Mouse (Mus musculus) fibroblast of lung, adult 2 months (primary cell): Measurements from ENCODE around the gene Mast3.

Source experiments
- DNase-seq: peaks from one replicate; pipeline ENCODE4 v3.0.0-alpha.2; 2011; ENCODE audit warnings: low read depth

Gene Mast3

DNA sequence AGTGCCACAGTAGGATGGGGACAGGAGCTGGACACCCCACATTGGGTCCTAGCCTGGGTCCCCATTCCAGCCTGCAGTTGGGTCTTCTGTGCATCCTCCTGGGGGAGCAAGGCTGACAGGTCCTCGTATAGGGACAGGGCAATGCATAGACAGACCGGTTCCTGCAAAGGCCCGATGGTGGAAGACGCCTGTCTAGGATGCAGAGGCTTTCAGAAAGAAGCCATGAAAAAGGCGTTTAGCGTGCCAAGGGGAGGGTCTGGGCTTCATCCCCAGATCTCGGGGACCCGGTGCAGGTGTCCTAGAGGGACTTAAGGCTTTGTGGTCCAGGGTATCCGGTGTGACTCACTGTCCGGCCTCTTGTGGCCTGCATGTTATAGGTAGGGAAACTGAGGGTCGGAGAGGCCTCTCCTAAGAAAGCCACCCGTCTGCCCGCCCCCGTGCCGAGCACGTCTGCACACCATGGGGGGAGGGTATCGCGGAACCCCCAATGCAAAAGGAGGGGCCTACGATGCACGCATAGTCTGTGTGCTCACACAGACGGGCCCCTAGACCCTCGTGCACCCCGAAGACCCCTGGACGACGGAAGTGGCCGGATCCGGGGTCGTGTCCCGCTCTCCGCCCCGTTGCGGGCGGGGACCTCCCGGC is 28.9 kb downstream of the Mast3 start:
- no peak for DNase-seq

DNA sequence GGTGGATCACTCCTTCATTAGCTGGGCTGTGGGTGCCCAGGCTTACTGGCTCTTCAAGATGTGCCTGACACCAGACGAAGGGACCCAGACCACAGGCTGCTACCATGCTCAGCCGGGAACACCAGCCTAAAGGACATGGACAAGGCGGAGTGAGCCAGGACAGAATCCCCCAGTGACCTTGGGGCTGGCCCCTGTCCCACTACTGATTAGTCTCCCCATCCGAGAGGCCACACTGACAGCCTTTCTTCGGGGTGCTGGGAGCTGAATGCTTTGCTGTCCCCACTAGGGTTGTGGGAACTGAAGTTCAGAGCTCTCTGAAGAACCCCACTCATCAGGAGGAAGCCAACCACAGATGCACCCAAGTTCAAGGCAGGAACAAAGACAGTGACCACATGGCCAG is 29.6 kb downstream of the Mast3 start:
- no peak for DNase-seq

GRCm38 (mm10) chr8:70774740-70775139 is 30.1 kb downstream of the Mast3 start:
- DNase-seq: no peak

GRCm38 (mm10) chr8:70773833-70774232 is 31.0 kb downstream of the Mast3 start:
- peak; percentile 76 for DNase-seq

DNA sequence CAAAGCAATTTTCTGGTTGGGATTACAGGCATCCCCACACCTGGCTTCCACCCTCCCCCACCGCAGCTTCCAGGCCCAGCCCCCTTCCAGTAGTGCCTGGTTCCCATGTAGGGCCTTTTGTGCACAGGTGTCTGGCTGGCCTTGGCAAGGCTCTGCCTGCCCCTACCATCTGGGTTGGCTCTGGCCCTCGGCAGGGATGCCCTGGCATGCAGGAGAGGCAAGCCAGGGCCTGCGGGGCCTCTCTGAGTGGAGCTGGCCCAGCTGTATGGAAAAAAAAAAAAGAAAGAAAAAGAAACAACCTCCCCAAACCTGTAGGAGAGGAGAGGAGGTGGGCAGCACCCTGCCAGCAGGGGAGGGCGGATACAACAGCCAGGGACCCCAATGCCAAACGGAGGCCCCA is 31.4 kb downstream of the Mast3 start:
- no peak for DNase-seq

DNA sequence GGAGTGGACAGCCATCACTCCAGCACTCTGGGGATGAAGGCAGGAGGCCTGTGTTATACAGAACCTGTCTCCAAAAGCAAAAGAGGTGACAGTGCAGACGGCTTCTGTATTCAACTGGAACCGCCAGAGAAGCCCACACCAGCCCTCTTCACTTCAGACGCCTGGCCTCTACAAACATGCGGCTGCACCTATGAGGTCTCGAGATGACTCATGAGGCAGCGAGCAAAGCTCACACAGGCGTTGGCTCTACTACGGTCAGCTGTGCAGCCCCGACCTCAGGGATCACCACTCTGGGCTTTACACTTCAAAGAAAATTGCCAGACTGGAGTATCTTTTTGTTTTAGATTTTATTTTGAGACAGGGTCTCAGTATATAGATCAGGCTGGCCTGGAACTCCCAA is 32.0 kb downstream of the Mast3 start:
- DNase-seq: no peak

DNA sequence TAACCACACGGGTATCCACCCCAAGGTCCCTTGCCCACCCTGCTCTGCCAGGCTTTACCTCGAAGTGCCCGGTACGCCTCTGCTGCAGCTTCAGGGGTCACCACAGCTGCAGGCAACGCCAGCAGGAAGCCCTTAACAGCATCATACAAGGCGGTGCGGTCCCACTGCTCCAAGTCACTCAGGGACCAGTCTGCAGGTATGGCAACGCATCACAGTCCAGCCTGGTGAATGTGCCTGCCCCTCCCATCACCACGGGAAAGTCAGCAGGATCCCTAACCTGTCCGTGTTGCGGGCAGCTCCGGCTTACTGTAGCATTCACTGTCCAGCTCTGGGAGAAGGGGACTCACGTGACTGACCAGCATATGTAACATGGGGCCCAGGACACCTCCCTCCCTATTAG is 32.8 kb downstream of the Mast3 start:
- no peak for DNase-seq

DNA sequence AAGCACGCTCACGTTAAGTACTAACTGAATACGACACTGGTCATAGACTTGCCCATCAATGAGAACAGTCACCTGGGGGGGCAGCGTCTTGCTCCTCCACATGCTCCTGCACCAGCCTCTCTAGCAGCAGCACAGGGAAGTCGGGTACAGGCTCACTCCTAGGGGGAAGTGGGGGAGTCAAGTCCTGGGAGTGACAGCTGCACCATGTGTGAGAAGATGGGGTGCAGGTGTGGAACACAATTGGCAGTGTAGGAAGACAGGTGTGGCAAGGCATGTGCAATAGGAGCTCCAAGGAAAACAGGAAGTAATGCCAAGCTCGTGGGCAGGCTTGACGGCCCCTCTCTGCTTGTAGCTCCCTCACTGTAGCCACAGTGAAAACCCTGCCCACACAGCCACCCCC is 33.6 kb downstream of the Mast3 start:
- DNase-seq: no peak

GRCm38 (mm10) chr8:70770748-70771147 is 34.1 kb downstream of the Mast3 start:
- no peak for DNase-seq

DNA sequence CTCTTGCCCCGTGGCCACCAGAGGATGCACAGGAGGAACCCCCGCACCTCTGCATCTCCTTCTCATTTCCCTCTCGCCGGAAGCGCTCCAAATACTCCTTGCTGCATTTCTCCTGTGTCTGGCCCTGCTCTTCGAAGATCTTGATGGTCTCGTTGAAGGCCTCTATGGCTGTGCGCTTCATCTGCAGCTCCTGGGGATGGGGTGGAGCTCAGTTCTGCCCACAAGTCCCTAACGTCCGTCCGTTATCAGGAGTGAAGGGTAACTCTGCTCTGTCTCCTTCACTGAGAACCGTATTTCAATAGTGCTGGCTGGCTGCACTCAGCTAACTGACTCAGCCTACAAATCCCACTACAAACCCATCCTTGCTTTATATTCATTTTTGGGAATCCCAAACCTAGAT is 35.0 kb downstream of the Mast3 start:
- no peak for DNase-seq

DNA sequence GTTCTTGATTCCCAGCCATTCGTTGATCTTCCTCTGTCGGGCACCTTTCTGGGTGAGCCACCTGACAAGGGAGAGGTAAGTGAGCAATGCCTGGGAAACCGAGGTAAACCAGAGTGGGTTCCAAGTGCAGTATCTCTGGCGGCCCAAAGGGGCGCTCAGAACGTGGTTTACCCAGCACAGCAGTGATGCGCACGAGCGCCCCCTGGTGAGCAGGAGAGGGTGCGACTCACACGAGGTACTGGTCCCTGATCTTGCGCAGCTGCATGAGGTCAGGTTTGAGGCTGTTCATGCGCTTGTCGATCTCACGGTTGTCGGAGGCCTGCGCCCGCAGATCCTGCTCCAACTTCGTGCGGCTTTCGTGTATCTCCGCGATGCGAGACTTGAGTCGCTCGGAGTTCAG is 35.5 kb downstream of the Mast3 start:
- peak; percentile 79 for DNase-seq

DNA sequence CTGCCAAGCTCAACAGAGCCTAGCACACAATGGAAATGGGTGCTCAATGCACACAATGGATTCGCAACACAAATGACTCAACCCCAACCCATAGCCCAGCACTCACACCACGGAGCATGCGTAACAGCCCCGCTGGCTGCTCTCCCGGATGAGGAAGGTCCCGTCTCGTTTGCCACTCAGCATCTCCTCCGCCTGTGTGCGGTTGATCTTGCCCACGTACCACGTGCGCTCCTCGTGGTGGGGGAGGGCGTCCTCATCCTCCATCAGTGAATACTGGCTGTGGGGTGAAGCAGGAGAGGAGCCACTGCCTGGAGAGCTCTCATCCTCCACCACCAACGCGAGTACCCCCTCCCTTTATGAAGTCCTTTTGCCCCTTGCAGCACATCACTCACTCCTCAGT is 35.9 kb downstream of the Mast3 start:
- DNase-seq: no peak

GRCm38 (mm10) chr8:70768231-70768776 is 36.5 kb downstream of the Mast3 start:
- DNase-seq: no peak

- no peak for DNase-seq
These were observed 37.4 kb downstream of the Mast3 start for GRCm38 (mm10) chr8:70767503-70767902.

DNA sequence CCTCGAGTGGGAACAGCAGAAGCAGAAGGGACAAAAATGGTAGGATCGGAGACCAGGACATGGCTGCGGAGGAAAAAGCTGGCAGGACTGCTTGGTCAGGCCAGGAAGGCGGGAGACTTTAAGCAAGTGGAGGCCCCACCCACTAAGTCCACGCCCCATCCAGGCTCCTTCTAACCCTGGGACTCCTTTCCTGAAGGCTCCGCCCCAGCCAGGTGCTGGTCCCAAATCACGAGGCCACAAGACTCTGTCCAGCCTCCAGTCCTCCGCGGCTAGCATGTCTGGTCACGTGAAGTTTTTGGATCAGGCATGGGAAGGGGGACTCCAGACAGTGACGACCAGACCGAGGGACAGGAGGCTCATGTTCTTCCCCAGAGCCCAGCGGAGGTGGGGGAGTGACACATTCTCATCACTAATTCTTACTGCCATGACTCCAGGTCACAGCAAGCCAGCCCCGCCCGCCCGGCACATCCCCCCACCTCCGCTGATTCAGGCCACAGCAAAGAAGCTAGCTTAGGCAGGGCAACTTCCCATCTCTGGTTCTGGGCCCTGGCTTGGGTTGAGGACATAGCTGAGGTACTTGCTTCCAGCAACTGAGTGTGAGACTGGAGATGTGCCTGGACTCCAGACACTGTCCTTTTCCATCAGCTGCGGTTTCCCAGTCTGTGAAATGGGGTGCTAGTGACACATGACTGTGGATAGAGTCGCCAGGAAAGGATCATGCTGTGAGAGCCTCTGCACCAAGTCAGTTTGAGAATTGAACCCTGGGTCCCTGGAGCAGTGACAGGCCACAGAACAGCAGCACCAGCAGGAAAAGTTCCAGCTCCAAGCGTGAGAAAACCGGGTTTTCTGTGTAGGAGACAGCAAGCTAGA is 38.0 kb downstream of the Mast3 start:
- DNase-seq: no peak

DNA sequence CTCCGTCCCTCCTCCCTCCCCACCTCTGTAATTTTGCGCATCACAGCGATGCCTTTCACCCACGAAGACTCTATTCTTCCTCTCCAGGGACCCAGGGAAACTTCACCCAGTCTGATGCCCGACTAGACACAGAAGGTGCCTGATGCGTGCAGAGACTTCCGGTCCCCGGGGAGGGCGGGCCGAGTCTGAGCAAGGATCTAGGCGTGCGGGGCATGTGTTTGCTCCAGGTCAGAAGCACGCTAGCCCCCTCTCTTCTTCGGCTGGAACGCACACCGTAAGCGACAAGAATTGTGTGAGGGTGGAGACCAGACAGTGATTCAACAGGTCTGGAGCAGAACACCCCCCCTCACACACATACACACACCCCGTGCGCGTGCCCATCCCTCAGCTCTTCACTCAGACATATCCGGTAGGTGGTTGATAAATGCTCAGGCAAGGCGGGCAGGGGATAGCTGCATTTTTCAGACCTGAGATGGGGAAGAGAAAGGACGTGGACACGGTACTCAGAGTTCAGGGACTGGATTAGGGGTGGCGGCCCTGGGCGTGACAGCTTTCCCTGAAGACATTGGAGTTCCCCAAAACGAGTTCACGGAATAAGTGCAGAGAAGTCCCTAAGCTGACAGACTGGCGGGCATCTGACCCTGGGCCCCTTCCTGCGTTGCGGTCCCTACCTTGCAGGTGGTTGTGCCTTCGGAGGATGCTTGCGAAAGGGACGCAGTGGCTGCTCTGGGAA is 38.9 kb downstream of the Mast3 start:
- DNase-seq: no peak

DNA sequence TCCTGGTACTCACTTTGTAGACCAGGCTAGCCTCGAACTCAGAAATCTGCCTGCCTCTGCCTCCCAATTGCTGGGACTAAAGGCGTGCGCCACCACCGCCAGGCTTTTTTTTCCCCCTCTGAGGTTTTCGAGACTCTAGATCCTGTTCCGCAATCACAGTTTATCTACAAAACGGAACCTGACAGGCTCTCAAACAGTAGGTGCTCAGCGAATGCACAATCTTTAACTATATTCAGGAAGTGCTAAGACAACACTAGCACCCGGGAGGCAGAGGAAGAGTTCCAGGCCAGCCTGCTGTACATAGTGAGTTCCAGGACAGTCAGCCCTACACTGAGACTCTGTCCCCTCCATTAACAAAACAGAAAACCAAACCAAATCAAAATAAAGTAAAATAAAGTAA is 39.5 kb downstream of the Mast3 start:
- DNase-seq: no peak

GRCm38 (mm10) chr8:70764676-70765075 is 40.2 kb downstream of the Mast3 start:
- DNase-seq: no peak

DNA sequence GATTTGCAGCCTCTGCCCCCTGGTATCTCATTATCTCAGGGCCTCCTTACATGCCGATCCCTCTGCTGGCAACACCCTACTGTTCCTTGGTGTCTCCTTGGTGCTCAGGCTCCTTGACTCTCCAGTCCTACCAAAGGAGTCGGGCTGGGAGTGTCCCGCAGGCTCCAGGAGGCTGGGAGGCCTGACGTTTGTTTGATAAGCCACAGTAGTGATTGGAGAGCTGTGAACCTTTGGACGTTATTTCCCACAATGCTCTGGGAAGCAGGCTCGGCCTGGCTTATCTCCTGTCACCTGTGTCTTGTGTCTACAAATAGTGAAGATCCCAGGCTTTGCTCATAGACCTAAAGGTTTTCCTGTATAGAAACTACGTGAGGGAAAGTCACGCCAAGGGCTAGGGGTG is 40.8 kb downstream of the Mast3 start:
- DNase-seq: no peak

DNA sequence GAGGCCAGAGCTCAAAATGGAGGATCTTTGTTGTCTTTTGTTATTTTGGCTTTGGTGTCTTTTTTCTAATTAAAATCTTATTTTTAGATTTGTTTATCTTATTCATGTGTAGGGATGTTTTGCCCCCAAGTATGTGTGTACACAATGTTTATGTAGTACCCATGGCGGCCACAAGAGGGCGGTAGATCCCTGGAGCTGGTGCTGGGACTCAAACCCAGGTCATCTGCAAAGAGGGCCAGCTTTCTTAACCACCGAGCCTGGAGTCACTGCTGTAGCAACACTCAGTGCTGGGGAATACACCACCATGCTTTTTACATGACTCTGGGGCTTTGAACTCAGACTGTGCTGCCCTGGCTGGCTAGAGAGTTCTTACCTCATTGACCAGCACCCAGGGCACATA is 41.5 kb downstream of the Mast3 start:
- no peak for DNase-seq

DNA sequence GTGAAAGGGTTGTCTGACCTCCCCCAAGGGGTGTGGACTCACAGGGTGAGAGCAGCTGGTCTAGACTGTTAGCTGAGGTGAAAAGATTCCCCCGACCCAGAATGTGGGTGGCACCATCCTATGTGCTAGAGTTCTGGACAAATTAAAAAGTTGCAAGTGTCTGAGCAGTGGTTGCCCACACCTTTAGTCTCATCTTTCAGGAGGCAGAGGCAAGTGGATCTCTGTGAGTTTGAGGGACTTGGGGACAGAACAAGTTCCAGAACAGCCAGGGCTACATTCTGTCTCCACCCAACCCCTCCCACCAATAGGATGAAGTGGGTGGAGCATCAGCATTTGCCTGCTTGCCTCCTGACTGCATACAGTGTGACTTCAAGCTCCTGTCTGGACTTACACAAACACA is 42.7 kb downstream of the Mast3 start:
- DNase-seq: no peak

DNA sequence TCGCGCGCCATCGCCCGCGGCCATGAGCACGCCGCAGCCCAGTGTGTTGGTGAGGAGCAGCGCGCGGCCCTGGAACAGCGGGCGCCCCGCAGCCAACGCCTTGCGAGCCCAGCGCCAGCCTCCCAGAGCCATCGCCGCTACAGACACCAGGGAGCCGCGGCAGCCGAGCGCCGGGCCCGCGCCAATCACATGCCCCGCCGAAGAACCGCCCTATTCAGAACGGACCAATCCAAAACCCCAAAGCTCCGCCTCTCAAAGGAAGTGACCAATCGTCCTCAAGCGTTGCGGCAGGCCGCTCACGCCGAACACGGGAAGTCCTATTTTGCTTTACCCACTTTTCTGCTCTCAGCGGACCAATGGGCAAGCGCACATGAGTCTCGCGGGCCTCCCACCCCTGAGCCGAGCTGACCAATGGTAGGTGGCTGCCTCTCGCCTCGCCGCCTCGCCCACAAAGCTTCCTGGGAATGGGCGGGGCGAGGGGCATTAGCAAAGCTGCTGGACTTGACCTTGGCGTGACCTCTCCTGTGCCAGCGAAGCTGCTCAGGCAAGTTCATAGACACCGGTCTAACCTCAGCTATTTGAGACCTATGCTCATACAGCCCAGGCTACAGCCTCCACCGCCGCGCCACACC is 44.0 kb downstream of the Mast3 start, which contains the start of gene Mpv17l2:
TSS of gene Mpv17l2 (minus strand) at position 172 of the 632 bp plus-strand sequence.
- peak; percentile 98 for DNase-seq
